Mouse (Mus musculus) limb, embryonic 15.5 days (tissue): ENCODE data around the gene Nfatc3. TPM values are rescaled to one million over a fixed set of nuclear protein-coding genes. Genes with fewer than 3 reads are reported as not detected.

Experiments
- ATAC-seq: fragments of 200-750 bp; cut with Nextera tagmentation; 2 replicates; pipeline ENCODE4 v1.8.0; 2017; ENCODE audit warnings: low read depth, moderate TSS enrichment; ENCODE audit not compliant: insufficient number of reproducible peaks, low FRiP score, low TSS enrichment
- H3K27ac ChIP-seq: fragments of 300-500 bp; sonication (generic); 2 replicates; pipeline ENCODE4 v1.5.1; 2015; ENCODE audit warnings: moderate library complexity, mild to moderate bottlenecking, inconsistent platforms
- H3K27me3 ChIP-seq: fragments of 300-500 bp; sonication (generic); 2 replicates; pipeline ENCODE4 v1.6.1; 2015; ENCODE audit warnings: inconsistent platforms
- H3K36me3 ChIP-seq: fragments of 300-500 bp; sonication (generic); 2 replicates; pipeline ENCODE4 v1.6.1; 2015; ENCODE audit warnings: inconsistent platforms
- H3K4me1 ChIP-seq: fragments of 300-500 bp; sonication (generic); 2 replicates; pipeline ENCODE4 v1.6.1; 2015; ENCODE audit warnings: inconsistent platforms
- H3K4me2 ChIP-seq: fragments of 300-500 bp; sonication (generic); 2 replicates; pipeline ENCODE4 v1.6.1; 2015; ENCODE audit warnings: mild to moderate bottlenecking, inconsistent platforms
- H3K4me3 ChIP-seq: fragments of 300-500 bp; sonication (generic); 2 replicates; pipeline ENCODE4 v1.5.1; 2015; ENCODE audit warnings: mild to moderate bottlenecking, inconsistent platforms
- H3K9ac ChIP-seq: fragments of 300-500 bp; sonication (generic); 2 replicates; pipeline ENCODE4 v1.6.1; 2015; ENCODE audit warnings: inconsistent platforms
- H3K9me3 ChIP-seq: fragments of 300-500 bp; sonication (generic); 2 replicates; pipeline ENCODE4 v1.6.1; 2016; ENCODE audit warnings: inconsistent platforms
- WGBS: fragments of 180-500 bp; shearing (Covaris S2); methylation state at CpG from one replicate; pipeline ENCODE4 v1.1.7; 2015; 5-methylcytosine and 5-hydroxymethylcytosine counted together
- polyA plus RNA-seq: library from polyadenylated mRNA; unstranded; fragments of >200 nt; fragmentation: Nextera tagmentation; extraction: Ambion mirVana; gene quantifications from 2 replicates; pipeline ENCODE4 v1.2.1, GENCODE M21; 2015

The Nfatc3 gene
- polyA plus RNA-seq, 1 experiment from 2014 or later, result 6.9 TPM

- H3K9me3 ChIP-seq, result no peaks in the 10 kb centered on the region
- H3K4me3 ChIP-seq, result no peak overlapping the region
- no peak overlapping the region for H3K4me2 ChIP-seq
- WGBS, result 100% methylated on average over 1 of the region's 1 CpGs
- H3K27ac ChIP-seq, result no peak overlapping the region
- ATAC-seq, result no peak
- no peaks in the 10 kb centered on the region for H3K27me3 ChIP-seq
- no peak overlapping the region for H3K9ac ChIP-seq
- no peaks in the 10 kb centered on the region for H3K4me1 ChIP-seq
- H3K36me3 ChIP-seq, result peaks cover 56% of the 10 kb centered on the region
Observed at GRCm38 (mm10) chr8:106157419-106157818, 98.8 kb downstream of the Nfatc3 start.

GRCm38 (mm10) chr8:106158381-106158780 is 99.7 kb downstream of the Nfatc3 start:
- Histone ChIP-seq H3K4me3 (no peak overlapping the region), H3K4me1 (no peaks in the 10 kb centered on the region)
- 86% methylated on average over 10 of the region's 10 CpGs for WGBS

GRCm38 (mm10) chr8:106159876-106160275 is 101.2 kb downstream of the Nfatc3 start:
- H3K4me1 ChIP-seq, result no peaks in the 10 kb centered on the region
- peaks cover 69% of the 10 kb centered on the region for H3K36me3 ChIP-seq
- no peak overlapping the region for H3K9ac ChIP-seq
- no peaks in the 10 kb centered on the region for H3K27me3 ChIP-seq
- ATAC-seq, result no peak
- WGBS, result 87% methylated on average over 6 of the region's 6 CpGs
- no peak overlapping the region for H3K4me2 ChIP-seq
- H3K27ac ChIP-seq, result no peak overlapping the region
- H3K4me3 ChIP-seq, result no peak overlapping the region
- no peaks in the 10 kb centered on the region for H3K9me3 ChIP-seq

More at GRCm38 (mm10) chr8:106158381-106158780, 99.7 kb downstream of the Nfatc3 start:
- H3K9ac ChIP-seq, result no peak overlapping the region
- no peak for ATAC-seq
- H3K36me3 ChIP-seq, result peaks cover 62% of the 10 kb centered on the region
- no peaks in the 10 kb centered on the region for H3K27me3 ChIP-seq
- H3K9me3 ChIP-seq, result no peaks in the 10 kb centered on the region
- H3K4me2 ChIP-seq, result no peak overlapping the region
- no peak overlapping the region for H3K27ac ChIP-seq

- Histone ChIP-seq H3K9me3 (no peaks in the 10 kb centered on the region), H3K36me3 (peaks cover 55% of the 10 kb centered on the region), H3K27ac (no peak overlapping the region), H3K27me3 (no peaks in the 10 kb centered on the region), H3K4me3 (no peak overlapping the region), H3K9ac (no peak overlapping the region), H3K4me2 (no peak overlapping the region), H3K4me1 (peaks cover 3% of the 10 kb centered on the region)
- ATAC-seq, result no peak
- 87% methylated on average over 9 of the region's 9 CpGs for whole genome bisulfite sequencing
Observed at GRCm38 (mm10) chr8:106163251-106163650, 104.6 kb downstream of the Nfatc3 start.

GRCm38 (mm10) chr8:106165460-106165859 is 106.8 kb downstream of the Nfatc3 start:
- H3K9me3 ChIP-seq, result no peaks in the 10 kb centered on the region
- H3K4me1 ChIP-seq, result peaks cover 14% of the 10 kb centered on the region
- no peak overlapping the region for H3K27ac ChIP-seq
- H3K36me3 ChIP-seq, result peaks cover 41% of the 10 kb centered on the region
- no peaks in the 10 kb centered on the region for H3K27me3 ChIP-seq
- H3K4me2 ChIP-seq, result no peak overlapping the region
- WGBS, result 51% methylated on average over 4 of the region's 4 CpGs
- no peak overlapping the region for H3K9ac ChIP-seq
- no peak for ATAC-seq
- H3K4me3 ChIP-seq, result no peak overlapping the region

- no peaks in the 10 kb centered on the region for H3K27me3 ChIP-seq
- peak within 1 kb of the TSS; percentile 89 for H3K4me3 ChIP-seq
- H3K27ac ChIP-seq, result peak within 1 kb of the TSS; percentile 88
- H3K36me3 ChIP-seq, result peaks cover 11% of the 10 kb centered on the region
- H3K9ac ChIP-seq, result peak within 1 kb of the TSS; percentile 60
- H3K4me2 ChIP-seq, result peak within 1 kb of the TSS; percentile 85
- WGBS, result under 1% methylated on average over 58 of the region's 59 CpGs
- no peaks in the 10 kb centered on the region for H3K9me3 ChIP-seq
- H3K4me1 ChIP-seq, result peaks cover 14% of the 10 kb centered on the region
- ATAC-seq, result peak; percentile 64
Observed at GRCm38 (mm10) chr8:106168356-106169016, 109.8 kb downstream of the Nfatc3 start, which contains the start of gene Slc7a6. TSS of gene Slc7a6 (plus strand) at chr8:106168857.

GRCm38 (mm10) chr8:106169017-106169933 is 110.6 kb downstream of the Nfatc3 start:
- no peaks in the 10 kb centered on the region for H3K27me3 ChIP-seq
- peak overlapping the region; percentile 88 for H3K27ac ChIP-seq
- ATAC-seq, result peak; percentile 64
- H3K36me3 ChIP-seq, result peaks cover 3% of the 10 kb centered on the region
- peaks cover 14% of the 10 kb centered on the region for H3K4me1 ChIP-seq
- H3K4me3 ChIP-seq, result peak overlapping the region; percentile 89
- WGBS, result under 1% methylated on average over 54 of the region's 54 CpGs
- no peaks in the 10 kb centered on the region for H3K9me3 ChIP-seq
- H3K9ac ChIP-seq, result peak overlapping the region; percentile 60
- peak overlapping the region; percentile 85 for H3K4me2 ChIP-seq

GRCm38 (mm10) chr8:106169934-106170480 is 111.4 kb downstream of the Nfatc3 start:
- no peak for ATAC-seq
- WGBS, result 20% methylated on average over 6 of the region's 6 CpGs
- Histone ChIP-seq H3K4me3 (peak overlapping the region; percentile 89), H3K27ac (peak overlapping the region; percentile 88; the same call in 1 of the 2 replicates), H3K9me3 (no peaks in the 10 kb centered on the region), H3K4me1 (peaks cover 14% of the 10 kb centered on the region), H3K36me3 (no peaks in the 10 kb centered on the region), H3K9ac (peak overlapping the region; percentile 60), H3K4me2 (peak overlapping the region; percentile 85), H3K27me3 (no peaks in the 10 kb centered on the region)

- WGBS, result 86% methylated on average over 3 of the region's 3 CpGs
- H3K4me2 ChIP-seq, result no peak overlapping the region
- no peaks in the 10 kb centered on the region for H3K9me3 ChIP-seq
- no peaks in the 10 kb centered on the region for H3K27me3 ChIP-seq
- no peak overlapping the region for H3K9ac ChIP-seq
- no peak for ATAC-seq
- H3K4me3 ChIP-seq, result no peak overlapping the region
- 0 out of 2 replicates have a peak, but pooled peaks cover under 1% of the 10 kb centered on the region for H3K36me3 ChIP-seq
- peaks cover 23% of the 10 kb centered on the region for H3K4me1 ChIP-seq
- H3K27ac ChIP-seq, result no peak overlapping the region
Observed at GRCm38 (mm10) chr8:106173566-106173965, 114.9 kb downstream of the Nfatc3 start.

GRCm38 (mm10) chr8:106176891-106177290 is 118.3 kb downstream of the Nfatc3 start:
- no peak for ATAC-seq
- WGBS, result 11% methylated on average over 1 of the region's 1 CpGs
- Histone ChIP-seq H3K4me1 (peaks cover 15% of the 10 kb centered on the region), H3K36me3 (0 out of 2 replicates have a peak, but pooled peaks cover 10% of the 10 kb centered on the region), H3K9ac (no peak overlapping the region), H3K9me3 (no peaks in the 10 kb centered on the region), H3K27me3 (no peaks in the 10 kb centered on the region), H3K27ac (0 out of 2 replicates have a peak overlapping the region, but pooled peaks have one; percentile 27), H3K4me2 (no peak overlapping the region), H3K4me3 (no peak overlapping the region)

GRCm38 (mm10) chr8:106177594-106177993 is 119.0 kb downstream of the Nfatc3 start:
- ATAC-seq, result no peak
- 62% methylated on average over 1 of the region's 1 CpGs for WGBS
- no peak overlapping the region for H3K4me2 ChIP-seq
- peaks cover 15% of the 10 kb centered on the region for H3K4me1 ChIP-seq
- H3K4me3 ChIP-seq, result no peak overlapping the region
- H3K27me3 ChIP-seq, result no peaks in the 10 kb centered on the region
- H3K36me3 ChIP-seq, result 0 out of 2 replicates have a peak, but pooled peaks cover 16% of the 10 kb centered on the region
- no peaks in the 10 kb centered on the region for H3K9me3 ChIP-seq
- no peak overlapping the region for H3K9ac ChIP-seq
- no peak overlapping the region for H3K27ac ChIP-seq
